Mouse (Mus musculus): ENCODE data around the gene Gmds. TPM values are rescaled to one million over a fixed set of nuclear protein-coding genes. Genes with fewer than 3 reads are reported as not detected.

Gene Gmds
- polyA plus RNA-seq, 1 experiment from 2014 or later, result 133 TPM

DNA sequence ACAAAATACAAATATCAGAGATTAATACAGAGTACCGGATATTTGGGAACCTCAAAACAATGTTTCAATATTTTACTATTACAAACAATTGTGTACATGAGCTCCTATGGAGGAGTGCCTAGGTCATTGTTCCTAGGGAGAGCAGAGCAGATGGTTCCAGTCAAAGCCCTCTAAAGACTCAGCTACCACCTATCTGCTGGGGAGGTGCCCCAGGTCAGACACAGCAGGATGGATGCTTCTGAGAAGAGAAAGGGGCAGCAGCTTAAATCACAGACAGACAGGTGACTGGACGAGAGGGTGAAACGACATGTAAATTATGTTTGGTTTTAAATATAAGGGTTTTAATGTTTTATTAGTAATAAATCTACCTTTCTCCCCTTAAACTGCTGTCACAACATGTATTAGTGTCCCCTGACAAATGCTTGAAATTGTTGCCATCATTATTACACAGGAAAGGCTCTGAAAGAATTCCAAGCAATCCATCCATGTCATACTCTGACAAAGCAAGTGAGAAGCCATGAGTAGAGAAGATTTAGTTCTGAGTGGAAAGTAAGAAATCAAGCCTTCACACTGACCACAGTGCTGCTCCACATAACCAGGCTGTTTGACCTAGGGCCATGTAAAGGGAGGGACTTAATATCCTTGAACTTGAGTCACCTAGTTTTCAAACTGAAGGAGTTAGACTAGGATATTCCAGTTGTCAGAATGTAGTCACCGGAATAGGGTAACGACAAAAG, 131.2 kb downstream of the Gmds start:
- H3K27me3 ChIP-seq (replicated peaks; ENCODE audit: control insufficient read depth, insufficient read depth, low read length), result no peaks in the 10 kb centered on the region
- WGBS, result 68% methylated on average over 5 of the region's 5 CpGs
- no peak overlapping the region for H3K4me3 ChIP-seq (ENCODE audit: low read depth, low read length)
- no peaks in the 10 kb centered on the region for H3K9me3 ChIP-seq (ENCODE audit: control insufficient read depth, low read length)
- DNase-seq (ENCODE audit: low spot score), result no peak
- no peak overlapping the region for H3K9ac ChIP-seq (ENCODE audit: low read length)
- H3K4me1 ChIP-seq (replicated peaks; ENCODE audit: control insufficient read depth, insufficient read depth, low read length), result no peaks in the 10 kb centered on the region
- ATAC-seq (replicated peaks; ENCODE audit: low FRiP score, low TSS enrichment, low read depth), result no peak
- H3K4me2 ChIP-seq (ENCODE audit: low read length), result no peak overlapping the region
- H3K27ac ChIP-seq (ENCODE audit: low read depth), result no peak overlapping the region
- H3K36me3 ChIP-seq (ENCODE audit: control insufficient read depth, insufficient read depth, low read length), result no peaks in the 10 kb centered on the region

DNA sequence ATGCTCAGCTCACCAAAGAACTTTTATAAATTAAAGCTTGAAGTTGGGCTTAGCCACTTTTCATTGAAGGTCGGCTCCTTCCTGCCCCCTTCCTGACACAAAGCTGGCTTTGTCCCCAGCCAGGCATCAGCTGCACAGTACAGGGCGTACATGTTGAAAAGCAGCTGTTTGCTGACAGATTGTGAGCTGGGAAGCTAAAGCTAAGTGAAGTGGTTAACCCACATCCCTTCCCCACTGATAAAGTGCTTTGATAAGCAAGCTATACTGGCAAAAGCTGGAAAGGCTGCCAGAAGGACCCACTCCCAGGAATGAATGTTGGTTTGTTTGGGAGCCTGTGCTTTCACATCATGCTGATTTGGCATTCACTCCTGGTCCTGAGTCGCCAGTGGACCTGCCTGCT, 158.6 kb downstream of the Gmds start:
- DNase-seq (ENCODE audit: low spot score), result no peak
- Histone ChIP-seq H3K4me1 (replicated peaks; ENCODE audit: control insufficient read depth, insufficient read depth, low read length) (0 out of 2 replicates have a peak, but pooled peaks cover 4% of the 10 kb centered on the region), H3K9ac (ENCODE audit: low read length) (no peak overlapping the region), H3K36me3 (ENCODE audit: control insufficient read depth, insufficient read depth, low read length) (no peaks in the 10 kb centered on the region), H3K27ac (ENCODE audit: low read depth) (no peak overlapping the region), H3K27me3 (replicated peaks; ENCODE audit: control insufficient read depth, insufficient read depth, low read length) (no peaks in the 10 kb centered on the region), H3K9me3 (ENCODE audit: control insufficient read depth, low read length) (no peaks in the 10 kb centered on the region), H3K4me3 (ENCODE audit: low read depth, low read length) (no peak overlapping the region), H3K4me2 (ENCODE audit: low read length) (no peak overlapping the region)
- 0 out of 2 replicates have a peak, but pooled peaks have one; percentile 50 for ATAC-seq (replicated peaks; ENCODE audit: low FRiP score, low TSS enrichment, low read depth)
- WGBS, result 24% methylated on average over 3 of the region's 3 CpGs

DNA sequence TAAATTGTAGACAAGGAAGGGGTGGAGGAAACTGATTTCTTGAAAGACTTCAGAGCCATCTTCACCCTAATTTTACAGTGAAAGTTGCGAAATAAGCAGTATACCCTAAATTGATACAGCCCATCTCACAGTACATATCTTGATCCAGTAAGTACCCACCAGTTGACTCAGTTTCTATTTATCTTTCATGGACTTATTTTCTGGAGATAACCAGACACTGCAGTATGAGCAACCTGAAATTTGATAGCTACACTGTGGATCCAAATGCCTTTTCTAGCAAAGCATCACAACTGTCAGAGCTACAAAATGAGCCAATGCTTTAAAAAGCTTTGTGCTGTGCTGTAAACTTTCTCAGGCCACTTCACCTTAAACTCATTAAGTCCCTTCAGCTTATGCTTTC, 159.9 kb downstream of the Gmds start:
- Histone ChIP-seq H3K4me1 (replicated peaks; ENCODE audit: control insufficient read depth, insufficient read depth, low read length) (0 out of 2 replicates have a peak, but pooled peaks cover 4% of the 10 kb centered on the region), H3K36me3 (ENCODE audit: control insufficient read depth, insufficient read depth, low read length) (no peaks in the 10 kb centered on the region), H3K27me3 (replicated peaks; ENCODE audit: control insufficient read depth, insufficient read depth, low read length) (0 out of 2 replicates have a peak, but pooled peaks cover 4% of the 10 kb centered on the region), H3K27ac (ENCODE audit: low read depth) (no peak overlapping the region), H3K4me2 (ENCODE audit: low read length) (no peak overlapping the region), H3K4me3 (ENCODE audit: low read depth, low read length) (no peak overlapping the region), H3K9me3 (ENCODE audit: control insufficient read depth, low read length) (no peaks in the 10 kb centered on the region), H3K9ac (ENCODE audit: low read length) (no peak overlapping the region)
- ATAC-seq (replicated peaks; ENCODE audit: low FRiP score, low TSS enrichment, low read depth) (no peak), DNase-seq (ENCODE audit: low spot score) (no peak)
- 87% methylated on average over 1 of the region's 1 CpGs for WGBS

DNA sequence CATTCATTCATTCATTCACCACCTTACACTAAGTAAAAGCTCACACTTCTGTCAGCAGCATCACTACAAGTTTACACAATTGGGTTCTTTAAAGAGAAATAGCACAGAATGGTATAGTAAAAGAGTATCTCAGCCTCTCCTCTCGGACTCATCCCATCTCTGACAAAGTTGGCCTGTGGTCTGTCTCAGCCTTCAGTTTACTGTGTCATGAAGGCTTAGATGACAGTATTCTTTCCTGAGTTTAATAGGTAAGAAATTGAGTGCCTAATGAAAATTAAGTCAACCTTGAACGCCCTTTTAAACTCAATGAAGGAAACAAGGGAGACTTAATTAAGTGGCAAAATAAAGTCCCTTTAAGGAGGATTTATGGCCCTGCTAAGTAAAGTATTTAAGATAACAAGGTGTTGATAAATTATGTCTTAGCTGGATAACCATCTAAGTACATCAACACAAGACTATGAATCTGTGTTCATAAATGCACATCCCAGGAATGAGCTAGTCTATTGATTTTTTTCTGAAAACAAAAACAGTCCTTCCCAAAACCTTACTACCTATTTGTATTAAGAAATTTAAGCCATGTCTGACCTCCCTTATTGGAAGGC, 160.6 kb downstream of the Gmds start:
- 0 out of 2 replicates have a peak, but pooled peaks cover 4% of the 10 kb centered on the region for H3K4me1 ChIP-seq (replicated peaks; ENCODE audit: control insufficient read depth, insufficient read depth, low read length)
- no peak overlapping the region for H3K4me3 ChIP-seq (ENCODE audit: low read depth, low read length)
- H3K4me2 ChIP-seq (ENCODE audit: low read length), result no peak overlapping the region
- no peaks in the 10 kb centered on the region for H3K36me3 ChIP-seq (ENCODE audit: control insufficient read depth, insufficient read depth, low read length)
- H3K9ac ChIP-seq (ENCODE audit: low read length), result no peak overlapping the region
- 72% methylated on average over 2 of the region's 2 CpGs for WGBS
- no peak overlapping the region for H3K27ac ChIP-seq (ENCODE audit: low read depth)
- no peaks in the 10 kb centered on the region for H3K9me3 ChIP-seq (ENCODE audit: control insufficient read depth, low read length)
- peaks cover 8% of the 10 kb centered on the region; the same call in 1 of the 2 replicates for H3K27me3 ChIP-seq (replicated peaks; ENCODE audit: control insufficient read depth, insufficient read depth, low read length)
- ATAC-seq (replicated peaks; ENCODE audit: low FRiP score, low TSS enrichment, low read depth) (no peak), DNase-seq (ENCODE audit: low spot score) (no peak)

DNA sequence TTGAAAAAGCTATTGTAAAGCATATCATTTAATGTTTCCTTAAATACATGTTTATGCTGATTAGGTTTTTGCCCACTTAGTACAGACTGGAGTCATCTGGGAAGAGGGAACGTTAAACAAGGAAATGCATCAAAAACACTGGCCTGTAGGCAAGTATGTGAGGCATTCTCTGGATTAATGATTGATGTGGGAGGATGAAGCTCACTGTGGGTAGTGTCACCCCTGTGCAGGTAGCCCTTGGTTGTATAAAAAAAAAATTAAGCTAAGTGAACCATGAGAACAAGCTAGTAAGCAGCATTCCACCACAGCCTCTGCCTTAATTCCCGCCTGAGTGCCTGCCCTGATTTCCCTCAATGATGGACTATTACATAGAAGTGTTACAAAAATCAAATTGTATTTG, 163.5 kb downstream of the Gmds start:
- H3K36me3 ChIP-seq (ENCODE audit: control insufficient read depth, insufficient read depth, low read length), result no peaks in the 10 kb centered on the region
- ATAC-seq (replicated peaks; ENCODE audit: low FRiP score, low TSS enrichment, low read depth) (no peak), DNase-seq (ENCODE audit: low spot score) (no peak)
- no peak overlapping the region for H3K4me2 ChIP-seq (ENCODE audit: low read length)
- no peak overlapping the region for H3K9ac ChIP-seq (ENCODE audit: low read length)
- no peak overlapping the region for H3K4me3 ChIP-seq (ENCODE audit: low read depth, low read length)
- peaks cover 13% of the 10 kb centered on the region; the same call in 1 of the 2 replicates for H3K27me3 ChIP-seq (replicated peaks; ENCODE audit: control insufficient read depth, insufficient read depth, low read length)
- H3K27ac ChIP-seq (ENCODE audit: low read depth), result no peak overlapping the region
- H3K4me1 ChIP-seq (replicated peaks; ENCODE audit: control insufficient read depth, insufficient read depth, low read length), result 0 out of 2 replicates have a peak, but pooled peaks cover 3% of the 10 kb centered on the region
- no peaks in the 10 kb centered on the region for H3K9me3 ChIP-seq (ENCODE audit: control insufficient read depth, low read length)
- WGBS, result 63% methylated on average over 2 of the region's 2 CpGs

DNA sequence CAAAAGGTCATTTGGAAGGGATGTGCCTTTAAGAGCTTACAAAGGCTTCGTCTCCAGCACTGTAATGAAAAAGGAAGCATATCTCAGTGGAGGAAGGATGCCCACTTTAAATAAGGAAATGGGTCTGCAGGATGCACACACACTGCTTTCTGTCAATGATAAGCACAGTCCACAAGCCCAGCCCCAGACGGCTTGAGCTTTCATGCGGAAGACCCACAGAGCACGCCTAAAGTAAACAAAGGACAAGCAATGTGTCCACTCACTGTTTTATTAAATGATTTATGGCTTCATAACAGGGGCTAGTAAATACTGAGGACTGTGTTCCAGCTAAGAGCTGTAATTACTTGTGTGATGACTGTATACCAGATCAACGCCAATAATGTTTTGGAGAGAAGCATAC, 169.4 kb downstream of the Gmds start:
- Histone ChIP-seq H3K9ac (ENCODE audit: low read length) (no peak overlapping the region), H3K4me1 (replicated peaks; ENCODE audit: control insufficient read depth, insufficient read depth, low read length) (peaks cover 7% of the 10 kb centered on the region; the same call in 1 of the 2 replicates), H3K4me3 (ENCODE audit: low read depth, low read length) (no peak overlapping the region), H3K9me3 (ENCODE audit: control insufficient read depth, low read length) (no peaks in the 10 kb centered on the region), H3K27me3 (replicated peaks; ENCODE audit: control insufficient read depth, insufficient read depth, low read length) (peaks cover 26% of the 10 kb centered on the region; the same call in 1 of the 2 replicates), H3K36me3 (ENCODE audit: control insufficient read depth, insufficient read depth, low read length) (no peaks in the 10 kb centered on the region), H3K27ac (ENCODE audit: low read depth) (no peak overlapping the region), H3K4me2 (ENCODE audit: low read length) (no peak overlapping the region)
- DNase-seq (ENCODE audit: low spot score) (peak; percentile 56), ATAC-seq (replicated peaks; ENCODE audit: low FRiP score, low TSS enrichment, low read depth) (peak; percentile 94)
- 5% methylated on average over 5 of the region's 5 CpGs for WGBS

DNA sequence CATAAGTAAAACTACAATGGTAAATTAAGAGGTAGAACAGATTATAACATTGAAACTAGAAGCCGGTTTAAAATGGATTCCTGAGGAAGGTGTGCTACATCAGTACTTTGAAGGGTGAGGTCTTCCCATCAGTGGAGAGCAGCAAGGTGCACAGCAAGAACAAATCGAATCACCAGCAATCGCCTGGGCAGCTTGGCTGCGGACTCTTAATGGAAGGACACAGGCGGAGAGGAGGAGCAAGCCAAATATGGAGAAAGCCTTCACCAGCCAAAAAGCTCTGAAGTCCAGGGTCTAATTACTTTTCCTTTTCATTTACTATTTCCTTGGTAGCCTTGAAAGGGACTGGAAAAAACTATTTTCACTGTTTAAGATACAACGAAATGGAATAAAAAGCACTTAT, 170.7 kb downstream of the Gmds start:
- Histone ChIP-seq H3K4me2 (ENCODE audit: low read length) (no peak overlapping the region), H3K4me3 (ENCODE audit: low read depth, low read length) (no peak overlapping the region), H3K27ac (ENCODE audit: low read depth) (no peak overlapping the region), H3K4me1 (replicated peaks; ENCODE audit: control insufficient read depth, insufficient read depth, low read length) (peaks cover 7% of the 10 kb centered on the region; the same call in 1 of the 2 replicates), H3K36me3 (ENCODE audit: control insufficient read depth, insufficient read depth, low read length) (no peaks in the 10 kb centered on the region), H3K27me3 (replicated peaks; ENCODE audit: control insufficient read depth, insufficient read depth, low read length) (peaks cover 24% of the 10 kb centered on the region; the same call in 1 of the 2 replicates), H3K9me3 (ENCODE audit: control insufficient read depth, low read length) (no peaks in the 10 kb centered on the region), H3K9ac (ENCODE audit: low read length) (no peak overlapping the region)
- 81% methylated on average over 6 of the region's 6 CpGs for WGBS
- ATAC-seq (replicated peaks; ENCODE audit: low FRiP score, low TSS enrichment, low read depth) (no peak), DNase-seq (ENCODE audit: low spot score) (no peak)

DNA sequence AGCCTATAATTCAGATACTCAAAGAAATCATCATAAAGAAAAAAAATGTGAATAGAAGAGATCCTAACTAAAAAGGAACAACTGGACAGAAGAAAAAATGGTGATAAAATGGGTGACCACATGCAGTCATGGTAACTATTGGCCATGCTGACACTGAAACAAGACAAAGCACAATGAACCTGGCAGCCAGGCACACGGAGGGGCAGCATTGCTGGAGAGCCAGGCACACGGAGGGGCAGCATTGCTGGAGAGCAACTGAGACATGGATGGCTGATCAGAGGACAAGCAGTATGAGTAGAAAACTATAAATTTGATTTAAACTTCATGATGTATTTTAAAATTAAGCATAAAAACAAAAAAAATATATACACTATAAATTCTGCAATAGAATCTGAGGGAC, 173.0 kb downstream of the Gmds start:
- WGBS, result 67% methylated on average over 2 of the region's 2 CpGs
- H3K36me3 ChIP-seq (ENCODE audit: control insufficient read depth, insufficient read depth, low read length), result no peaks in the 10 kb centered on the region
- ATAC-seq (replicated peaks; ENCODE audit: low FRiP score, low TSS enrichment, low read depth), result no peak

More for the DNA sequence above, 173.0 kb downstream of the Gmds start:
- Histone ChIP-seq H3K27me3 (replicated peaks; ENCODE audit: control insufficient read depth, insufficient read depth, low read length) (peaks cover 19% of the 10 kb centered on the region; the same call in 1 of the 2 replicates), H3K9ac (ENCODE audit: low read length) (no peak overlapping the region), H3K4me1 (replicated peaks; ENCODE audit: control insufficient read depth, insufficient read depth, low read length) (peaks cover 7% of the 10 kb centered on the region; the same call in 1 of the 2 replicates), H3K4me3 (ENCODE audit: low read depth, low read length) (no peak overlapping the region), H3K27ac (ENCODE audit: low read depth) (no peak overlapping the region), H3K4me2 (ENCODE audit: low read length) (no peak overlapping the region), H3K9me3 (ENCODE audit: control insufficient read depth, low read length) (no peaks in the 10 kb centered on the region)
- DNase-seq (ENCODE audit: low spot score), result no peak
